Mouse (Mus musculus) C2C12 (cell line): Measurements from ENCODE around the gene Gm49369.

ENCODE experiments used
- CEBPB ChIP-seq: IDR thresholded peaks from one replicate; pipeline ENCODE4 v1.6.1; 2011; ENCODE audit warnings: low read depth, mild to moderate bottlenecking, control low read depth, moderate library complexity
- CTCF ChIP-seq: IDR thresholded peaks from one replicate; pipeline ENCODE4 v1.5.1; 2011; ENCODE audit not compliant: control insufficient read depth, insufficient read depth, insufficient read length
- FOSL1 ChIP-seq: IDR thresholded peaks from one replicate; pipeline ENCODE4 v1.8.0; 2011; ENCODE audit warnings: mild to moderate bottlenecking, low read length; ENCODE audit not compliant: poor library complexity, insufficient read depth, severe bottlenecking
- MAX ChIP-seq: IDR thresholded peaks from one replicate; pipeline ENCODE4 v1.6.1; 2011; ENCODE audit warnings: mild to moderate bottlenecking, control low read depth
- MYOD1 ChIP-seq: IDR thresholded peaks from one replicate; pipeline ENCODE4 v1.6.1; 2011; ENCODE audit warnings: low read depth; ENCODE audit not compliant: control insufficient read depth, insufficient read length
- USF1 ChIP-seq: IDR thresholded peaks from one replicate; pipeline ENCODE4 v1.6.1; 2011; ENCODE audit warnings: low read depth, mild to moderate bottlenecking, control low read depth, moderate library complexity

DNA sequence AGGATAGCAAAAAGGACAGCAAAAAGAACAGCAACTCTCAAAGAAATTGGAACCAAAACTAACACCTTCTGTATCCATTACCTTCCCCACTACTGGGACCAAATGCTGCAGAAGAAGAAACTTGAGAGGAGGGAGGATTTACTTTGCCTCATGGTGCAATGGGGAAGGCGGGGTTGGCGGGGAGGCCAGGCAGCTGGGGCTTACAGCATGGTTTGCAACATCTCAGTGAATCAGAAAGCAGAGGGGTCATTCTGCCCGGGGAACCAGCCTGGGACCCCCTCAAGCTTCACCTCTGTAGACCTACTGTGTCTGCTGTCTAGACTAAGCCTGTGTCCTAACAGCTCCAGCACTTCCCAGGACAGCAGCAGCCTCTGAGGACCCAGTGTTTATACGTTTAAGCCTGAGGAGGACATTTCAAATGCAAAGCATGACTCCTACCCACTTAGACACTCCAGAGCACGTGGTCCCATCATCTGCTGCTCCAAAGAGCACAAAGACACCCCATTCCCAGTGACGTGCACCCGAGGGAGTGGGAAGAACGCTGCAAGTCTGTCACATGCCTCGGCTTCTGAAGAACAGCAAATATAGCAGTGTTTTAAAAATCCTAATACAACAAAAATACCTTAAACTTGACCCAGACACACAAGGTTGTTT, 33.0 kb downstream of the Gm49369 start:
- TF ChIP-seq CTCF: no peak
- no peak for TF ChIP-seq MAX
- TF ChIP-seq CEBPB: no peak
- no peak for TF ChIP-seq MYOD1
- TF ChIP-seq USF1: no peak
- no peak for TF ChIP-seq FOSL1
